Mouse (Mus musculus) forebrain, postnatal 0 days (tissue): ENCODE measurements around the gene Prl7b1. TPM values are rescaled to one million over a fixed set of nuclear protein-coding genes. Genes with fewer than 3 reads are reported as not detected.

Source experiments
- ATAC-seq: fragments of 200-750 bp; cut with Nextera tagmentation; 2 replicates; pipeline ENCODE4 v1.8.0; 2017; ENCODE audit warnings: mild to moderate bottlenecking, moderate library complexity
- DNase-seq: peaks from one replicate; pipeline ENCODE4 v3.0.0-alpha.2; 2015
- H3K27ac ChIP-seq: fragments of 300-500 bp; sonication (generic); 2 replicates; pipeline ENCODE4 v1.5.1; 2014; ENCODE audit warnings: low read depth, mild to moderate bottlenecking, antibody characterized with exemption, low read length, moderate library complexity, mixed read lengths
- H3K27me3 ChIP-seq: fragments of 300-500 bp; sonication (generic); 2 replicates; pipeline ENCODE4 v1.6.1; 2014; ENCODE audit warnings: mild to moderate bottlenecking, low read length, mixed read lengths; ENCODE audit not compliant: insufficient read depth
- H3K36me3 ChIP-seq: fragments of 300-500 bp; sonication (generic); 2 replicates; pipeline ENCODE4 v1.6.1; 2014; ENCODE audit warnings: mild to moderate bottlenecking, moderate library complexity; ENCODE audit not compliant: insufficient read depth
- H3K4me1 ChIP-seq: fragments of 300-500 bp; sonication (generic); 2 replicates; pipeline ENCODE4 v1.6.1; 2014; ENCODE audit warnings: antibody characterized with exemption; ENCODE audit not compliant: insufficient read depth
- H3K4me2 ChIP-seq: fragments of 300-500 bp; sonication (generic); 2 replicates; pipeline ENCODE4 v1.6.1; 2014; ENCODE audit warnings: low read depth, mild to moderate bottlenecking, moderate library complexity
- H3K4me3 ChIP-seq: fragments of 300-500 bp; sonication (generic); 2 replicates; pipeline ENCODE4 v1.5.1; 2014; ENCODE audit warnings: low read depth, low read length, mixed read lengths
- H3K9ac ChIP-seq: fragments of 300-500 bp; sonication (generic); 2 replicates; pipeline ENCODE4 v1.6.1; 2014; ENCODE audit warnings: mild to moderate bottlenecking
- H3K9me3 ChIP-seq: fragments of 300-500 bp; sonication (generic); 2 replicates; pipeline ENCODE4 v1.6.1; 2016; ENCODE audit warnings: low read length
- CTCF ChIP-seq: sonication (generic); IDR thresholded peaks from 2 replicates; pipeline ENCODE4 v1.5.1; 2016; ENCODE audit warnings: antibody characterized with exemption, control low read depth, low read depth
- WGBS: fragments of 180-500 bp; shearing (Covaris S2); extraction: QIAGEN DNeasy Blood & Tissue Kit; methylation state at CpG from one replicate; pipeline ENCODE4 v1.1.7; 2014; 5-methylcytosine and 5-hydroxymethylcytosine counted together
- polyA plus RNA-seq: library from polyadenylated mRNA; unstranded; fragments of >200 nt; fragmentation: Nextera tagmentation; extraction: Ambion mirVana; gene quantifications from 2 replicates; pipeline ENCODE4 v1.2.1, GENCODE M21; 2015
- total RNA-seq: library from RNA; depleted of rRNA; stranded (reverse); fragments of >200 nt; gene quantifications from 2 replicates; pipeline ENCODE4 v1.2.3, GENCODE M21; 2014; rRNA removed

Gene Prl7b1
- not detected in 2 replicates for total RNA-seq
- polyA plus RNA-seq: not detected in 2 replicates

GRCm38 (mm10) chr13:27610482-27610881, at the start of gene Prl7b1:
Prl7b1 (minus strand) TSS chr13:27610582.
- no peaks in the 10 kb centered on the region for H3K36me3 ChIP-seq
- no peak within 1 kb of the TSS for H3K9ac ChIP-seq
- no peaks in the 10 kb centered on the region for H3K27me3 ChIP-seq
- WGBS: 86% methylated on average over 4 of the region's 4 CpGs
- H3K4me2 ChIP-seq: no peak within 1 kb of the TSS
- no peak for DNase-seq
- H3K27ac ChIP-seq: no peak within 1 kb of the TSS
- TF ChIP-seq CTCF: no peak
- H3K4me3 ChIP-seq: no peak within 1 kb of the TSS
- no peaks in the 10 kb centered on the region for H3K4me1 ChIP-seq
- H3K9me3 ChIP-seq: no peaks in the 10 kb centered on the region
- no peak for ATAC-seq

GRCm38 (mm10) chr13:27642393-27642792, 32.0 kb upstream of the Prl7b1 start, which contains the start of gene Prl7a1:
Prl7a1 (minus strand) TSS chr13:27642493.
- no peaks in the 10 kb centered on the region for H3K27me3 ChIP-seq
- no peak within 1 kb of the TSS for H3K4me3 ChIP-seq
- ATAC-seq (no peak), DNase-seq (no peak)
- no peak within 1 kb of the TSS for H3K27ac ChIP-seq
- H3K4me2 ChIP-seq: no peak within 1 kb of the TSS
- 95% methylated on average over 3 of the region's 3 CpGs for WGBS
- no peak for TF ChIP-seq CTCF
- no peak within 1 kb of the TSS for H3K9ac ChIP-seq
- H3K4me1 ChIP-seq: no peaks in the 10 kb centered on the region
- no peaks in the 10 kb centered on the region for H3K9me3 ChIP-seq
- H3K36me3 ChIP-seq: no peaks in the 10 kb centered on the region

- no peak within 1 kb of the TSS for H3K4me2 ChIP-seq
- H3K36me3 ChIP-seq: no peaks in the 10 kb centered on the region
- H3K9ac ChIP-seq: no peak within 1 kb of the TSS
- H3K27me3 ChIP-seq: no peaks in the 10 kb centered on the region
- DNase-seq (no peak), ATAC-seq (no peak)
- H3K4me3 ChIP-seq: no peak within 1 kb of the TSS
- H3K9me3 ChIP-seq: no peaks in the 10 kb centered on the region
- no peak for TF ChIP-seq CTCF
- WGBS: 88% methylated on average over 2 of the region's 2 CpGs
- H3K27ac ChIP-seq: no peak within 1 kb of the TSS
- no peaks in the 10 kb centered on the region for H3K4me1 ChIP-seq
Observed at GRCm38 (mm10) chr13:27582071-27582470, 28.3 kb downstream of the Prl7b1 start, which contains the start of gene Prl8a1. Prl8a1 (minus strand) TSS chr13:27582171.

GRCm38 (mm10) chr13:27564506-27564905, 45.9 kb downstream of the Prl7b1 start, which contains the start of gene Prl8a9:
Prl8a9 (minus strand) TSS chr13:27564606.
- Histone ChIP-seq H3K4me2 (no peak within 1 kb of the TSS), H3K4me3 (no peak within 1 kb of the TSS), H3K9me3 (no peaks in the 10 kb centered on the region), H3K4me1 (no peaks in the 10 kb centered on the region), H3K9ac (no peak within 1 kb of the TSS), H3K27ac (no peak within 1 kb of the TSS), H3K27me3 (no peaks in the 10 kb centered on the region), H3K36me3 (no peaks in the 10 kb centered on the region)
- ATAC-seq: no peak
- no peak for DNase-seq
- 88% methylated on average over 2 of the region's 2 CpGs for WGBS
- TF ChIP-seq CTCF: no peak

- no peaks in the 10 kb centered on the region for H3K4me1 ChIP-seq
- no peak for TF ChIP-seq CTCF
- no peak overlapping the region for H3K27ac ChIP-seq
- DNase-seq (no peak), ATAC-seq (no peak)
- no peaks in the 10 kb centered on the region for H3K27me3 ChIP-seq
- H3K4me3 ChIP-seq: no peak overlapping the region
- H3K9me3 ChIP-seq: no peaks in the 10 kb centered on the region
- no peaks in the 10 kb centered on the region for H3K36me3 ChIP-seq
- H3K9ac ChIP-seq: no peak overlapping the region
- no peak overlapping the region for H3K4me2 ChIP-seq
Observed at GRCm38 (mm10) chr13:27553336-27553735, 57.0 kb downstream of the Prl7b1 start.

Other genes with a start within 250 kb of the Prl7b1 start
- not detected in 2 replicates for gene Prl2b1, start 219.7 kb downstream of the Prl7b1 start, total RNA-seq
- not detected in 2 replicates for gene Prl2b1, start 219.7 kb downstream of the Prl7b1 start, polyA plus RNA-seq
- not detected in 2 replicates for gene Prl8a6, start 171.9 kb downstream of the Prl7b1 start, total RNA-seq
- not detected in 2 replicates for gene Prl8a6, start 171.9 kb downstream of the Prl7b1 start, polyA plus RNA-seq
- gene Prl8a8, start 97.4 kb downstream of the Prl7b1 start, total RNA-seq: not detected in 2 replicates
- not detected in 2 replicates for gene Prl8a8, start 97.4 kb downstream of the Prl7b1 start, polyA plus RNA-seq
- not detected in 2 replicates for gene Prl8a9, start 46.0 kb downstream of the Prl7b1 start, total RNA-seq
- not detected in 2 replicates for gene Prl8a9, start 46.0 kb downstream of the Prl7b1 start, polyA plus RNA-seq
- gene Prl8a1, start 28.4 kb downstream of the Prl7b1 start, total RNA-seq: not detected in 2 replicates
- not detected in 2 replicates for gene Prl8a1, start 28.4 kb downstream of the Prl7b1 start, polyA plus RNA-seq
- gene Prl7a1, start 31.9 kb upstream of the Prl7b1 start, total RNA-seq: not detected in 2 replicates
- gene Prl7a1, start 31.9 kb upstream of the Prl7b1 start, polyA plus RNA-seq: not detected in 2 replicates
- not detected in 2 replicates for gene Prl7a2, start 57.5 kb upstream of the Prl7b1 start, total RNA-seq
- gene Prl7a2, start 57.5 kb upstream of the Prl7b1 start, polyA plus RNA-seq: not detected in 2 replicates
- not detected in 2 replicates for gene Prl7d1, start 106.2 kb upstream of the Prl7b1 start, total RNA-seq
- gene Prl7d1, start 106.2 kb upstream of the Prl7b1 start, polyA plus RNA-seq: not detected in 2 replicates
- not detected in 2 replicates for gene Prl7c1, start 170.2 kb upstream of the Prl7b1 start, total RNA-seq
- gene Prl7c1, start 170.2 kb upstream of the Prl7b1 start, polyA plus RNA-seq: not detected in 2 replicates
- not detected in 2 replicates for gene Prl2a1, start 191.1 kb upstream of the Prl7b1 start, total RNA-seq
- gene Prl2a1, start 191.1 kb upstream of the Prl7b1 start, polyA plus RNA-seq: not detected in 2 replicates
- gene Prl2c1, start 238.8 kb upstream of the Prl7b1 start, total RNA-seq: not detected in 2 replicates
- gene Prl2c1, start 238.8 kb upstream of the Prl7b1 start, polyA plus RNA-seq: not detected in 2 replicates